11 mouse cellular contexts compared by ENCODE assay signal in genomic region chr10:111183634-111184270, GRCm38 (mm10). TPM values are rescaled to one million over a fixed set of nuclear protein-coding genes. Genes with fewer than 3 reads are reported as not detected.
DNase-seq lines count a peak whose midpoint lies in the region; ATAC-seq and TF ChIP-seq lines count a peak whose summit lies in the region.
"Had no signal": no experiment of that assay in that cellular context is flagged by ENCODE, and none has a peak within 500 bp of the region (broad histone marks: within the 10 kb centered on the region; RNA-seq: fewer than 3 reads in every experiment).

No protein-coding gene starts in this region.

- no peak for DNase-seq in heart, adult 11 months
- DNase-seq in right cerebral cortex, postnatal 4 days: peak; percentile 43
- DNase-seq in right cerebral cortex, postnatal 25 days: no peak
- peak; percentile 59 to 64 for DNase-seq in cerebellum, postnatal 36 days
- no peak for DNase-seq in stomach, postnatal 0 days (ENCODE audit: low spot score)
- DNase-seq: adrenal gland, postnatal 25 days; lung, postnatal 36 days; thymus, postnatal 4 days had no signal

- ATAC-seq in heart, embryonic 12.5 days (ENCODE audit: insufficient number of reproducible peaks, low FRiP score): peak; percentile 46; the same call in 1 of the 2 replicates
- no peak for ATAC-seq in stomach, postnatal 0 days (ENCODE audit: low FRiP score, low TSS enrichment)
- ATAC-seq: intestine, embryonic 16.5 days had no signal

- no peak for TF ChIP-seq EP300 in stomach, postnatal 0 days (optimal IDR thresholded peaks at IDR 0.05)

- TF ChIP-seq POLR2A in olfactory bulb, adult 2 months (IDR thresholded peaks at IDR 0.05; ENCODE audit: insufficient read depth, low read depth, low read length): no peak

- no peak for TF ChIP-seq CTCF in olfactory bulb, adult 2 months (IDR thresholded peaks at IDR 0.05; ENCODE audit: insufficient read depth, low read depth, low read length)
- no peak for TF ChIP-seq CTCF in stomach, postnatal 0 days (IDR thresholded peaks at IDR 0.05; ENCODE audit: low read depth)

- H3K4me1 ChIP-seq in heart, embryonic 12.5 days (replicated peaks): peaks cover 68% of the 10 kb centered on the region
- H3K4me1 ChIP-seq in olfactory bulb, adult 2 months (ENCODE audit: control insufficient read depth, insufficient read depth, low read length): peaks cover 12% of the 10 kb centered on the region; the same call in 1 of the 2 replicates
- no peaks in the 10 kb centered on the region for H3K4me1 ChIP-seq in stomach, postnatal 0 days (replicated peaks; ENCODE audit: control insufficient read depth, insufficient read depth)

- peak overlapping the region; percentile 86 for H3K27ac ChIP-seq in heart, embryonic 12.5 days (ENCODE audit: poor library complexity, severe bottlenecking)
- H3K27ac ChIP-seq in olfactory bulb, adult 2 months (ENCODE audit: insufficient read depth, low read depth, low read length): peak overlapping the region; percentile 19; the same call in 1 of the 2 replicates
- no peak overlapping the region for H3K27ac ChIP-seq in stomach, postnatal 0 days (replicated peaks)

- no peaks in the 10 kb centered on the region for H3K27me3 ChIP-seq in heart, embryonic 12.5 days (replicated peaks)
- no peaks in the 10 kb centered on the region for H3K27me3 ChIP-seq in stomach, postnatal 0 days (ENCODE audit: control insufficient read depth, insufficient read depth, low read length)

- no peaks in the 10 kb centered on the region for H3K9me3 ChIP-seq in heart, embryonic 12.5 days (replicated peaks)
- no peaks in the 10 kb centered on the region for H3K9me3 ChIP-seq in stomach, postnatal 0 days (ENCODE audit: control insufficient read depth, low read length)

- no peak overlapping the region for H3K9ac ChIP-seq in heart, embryonic 12.5 days
- H3K9ac ChIP-seq in stomach, postnatal 0 days (ENCODE audit: low read length): no peak overlapping the region

- no peaks in the 10 kb centered on the region for H3K36me3 ChIP-seq in heart, embryonic 12.5 days
- no peaks in the 10 kb centered on the region for H3K36me3 ChIP-seq in stomach, postnatal 0 days (ENCODE audit: control insufficient read depth, insufficient read depth, low read length)

- H3K4me2 ChIP-seq in heart, embryonic 12.5 days: peak overlapping the region; percentile 21
- no peak overlapping the region for H3K4me2 ChIP-seq in stomach, postnatal 0 days (replicated peaks; ENCODE audit: low read depth)

- H3K4me3 ChIP-seq in heart, embryonic 12.5 days: no peak overlapping the region
- H3K4me3 ChIP-seq in olfactory bulb, adult 2 months (ENCODE audit: insufficient read depth, low read depth, low read length): no peak overlapping the region
- no peak overlapping the region for H3K4me3 ChIP-seq in stomach, postnatal 0 days (ENCODE audit: low read depth, low read length)

- WGBS in heart, embryonic 12.5 days: 36% methylated on average over 7 of the region's 7 CpGs
- WGBS in olfactory bulb, adult 2 months: 45% methylated on average over 7 of the region's 7 CpGs
- 58% methylated on average over 7 of the region's 7 CpGs for WGBS in stomach, postnatal 0 days

RNA-seq across cellular contexts. Expression of gene Osbpl8, which starts 19.2 kb away (rescaled TPM):
- 35.3 and 37.0 TPM in 2 replicates for polyA plus RNA-seq in heart, embryonic 12.5 days (2016; fragmentation: Nextera tagmentation; extraction: Ambion mirVana)
- not detected in 2 replicates for polyA plus RNA-seq in olfactory bulb, adult 2 months (2012; ENCODE audit: insufficient read depth, insufficient read length, low replicate concordance, missing spikeins)
- polyA plus RNA-seq in stomach, postnatal 0 days (2015; fragmentation: Nextera tagmentation; extraction: Ambion mirVana): 4.5 and 5.1 TPM in 2 replicates

Comparison
In these comparisons a context has a peak if more than half of its experiments do, and no peak if none do; other contexts are left out.
1. DNase-seq: peak in right cerebral cortex, postnatal 4 days (single experiment) and cerebellum, postnatal 36 days (2 of 2); none in heart, adult 11 months (single experiment), right cerebral cortex, postnatal 25 days (single experiment) and stomach, postnatal 0 days (single experiment).